Mouse (Mus musculus) layer of hippocampus, adult 11-12 months (tissue): Measurements from ENCODE around the gene Tex52.

Experiments
- DNase-seq: peaks from one replicate; pipeline ENCODE4 v3.0.0; 2022; ENCODE audit warnings: low spot score

Tex52 gene

DNA sequence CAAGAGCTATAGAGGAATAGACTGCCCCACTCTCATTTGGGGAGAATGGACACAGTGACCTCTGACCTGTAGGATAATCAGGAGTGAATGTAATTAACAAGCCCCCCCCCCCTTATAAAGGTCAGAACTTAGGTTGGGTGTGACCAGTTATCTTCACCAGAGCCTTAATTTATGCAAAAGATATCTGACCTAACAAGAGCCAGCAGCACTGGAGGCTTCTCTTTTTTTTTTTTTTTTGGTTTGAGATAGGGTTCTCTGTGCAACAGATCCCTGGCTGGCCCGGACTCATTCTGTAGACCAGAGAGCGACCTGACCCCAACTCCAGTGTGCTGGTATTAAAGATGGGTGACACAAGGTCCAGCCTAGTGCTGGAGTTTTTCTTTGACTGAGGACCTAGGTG is 54.0 kb downstream of the Tex52 start:
- DNase-seq: no peak

GRCm38 (mm10) chr6:128429826-128430225 is 54.6 kb downstream of the Tex52 start:
- DNase-seq: no peak

GRCm38 (mm10) chr6:128432356-128432915 is 57.2 kb downstream of the Tex52 start:
- DNase-seq: no peak

DNA sequence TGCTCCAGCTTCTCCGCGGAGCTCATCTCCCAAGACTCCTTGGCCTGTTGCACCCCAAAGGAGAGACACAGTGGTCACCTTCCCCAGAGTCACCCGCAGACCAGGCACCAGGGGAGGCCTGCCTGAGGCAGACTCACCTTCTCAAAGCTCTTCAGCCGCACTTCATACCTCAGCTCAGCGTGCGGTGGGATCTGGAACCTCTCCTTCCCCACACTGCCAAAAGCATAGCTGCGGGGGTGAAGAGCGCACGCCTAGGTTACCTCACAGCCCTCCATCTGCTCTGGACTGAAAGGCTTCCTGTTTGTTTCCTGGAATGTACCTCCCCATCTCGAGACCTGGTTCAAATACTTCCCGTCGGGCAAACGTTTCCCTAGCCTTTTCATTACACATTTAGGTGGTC is 58.3 kb downstream of the Tex52 start:
- no peak for DNase-seq
